Mouse (Mus musculus): ENCODE data around the gene Ptprk. TPM values are rescaled to one million over a fixed set of nuclear protein-coding genes. Genes with fewer than 3 reads are reported as not detected.
A peak's percentile ranks its signal among the peaks of the same experiment; 100 is the strongest.

Gene Ptprk
- polyA plus RNA-seq, 1 experiment from 2014 or later = 15.2 TPM

DNA sequence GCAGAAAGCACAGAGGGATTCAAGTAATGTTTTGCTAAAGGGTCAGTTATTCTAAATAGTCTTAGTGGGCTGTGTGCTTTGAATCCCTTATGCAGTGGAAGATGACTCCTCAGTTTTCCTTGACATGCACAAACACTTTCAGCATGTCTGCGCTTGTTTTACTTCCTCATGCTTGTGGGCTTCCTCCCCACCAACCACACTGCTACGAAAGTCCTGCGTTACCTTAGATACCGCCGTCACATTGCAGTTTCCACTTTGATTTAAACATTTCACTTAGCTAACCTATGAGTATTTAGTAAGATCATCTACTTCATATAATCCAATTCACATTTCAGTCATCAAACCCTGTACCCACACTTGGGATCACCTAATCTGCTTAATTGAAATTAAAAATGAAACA is 441.5 kb downstream of the Ptprk start:
- ATAC-seq (replicated peaks; ENCODE audit: low FRiP score) (no peak), DNase-seq (ENCODE audit: low spot score) (no peak)
- no peak overlapping the region for H3K4me2 ChIP-seq
- no peaks in the 10 kb centered on the region for H3K9me3 ChIP-seq (ENCODE audit: control insufficient read depth, low read length)
- 56% methylated on average over 5 of the region's 5 CpGs for WGBS
- peaks cover 7% of the 10 kb centered on the region; the same call in 1 of the 2 replicates for H3K4me1 ChIP-seq (replicated peaks; ENCODE audit: control insufficient read depth, insufficient read depth, low read length)
- no peak overlapping the region for H3K4me3 ChIP-seq (ENCODE audit: low read depth, low read length)
- H3K27ac ChIP-seq (ENCODE audit: low read depth, low read length) = no peak overlapping the region
- H3K9ac ChIP-seq (ENCODE audit: low read depth, low read length) = no peak overlapping the region
- H3K36me3 ChIP-seq (ENCODE audit: control insufficient read depth, insufficient read depth, low read length) = no peaks in the 10 kb centered on the region
- no peaks in the 10 kb centered on the region for H3K27me3 ChIP-seq (replicated peaks; ENCODE audit: control insufficient read depth, insufficient read depth, low read length)

DNA sequence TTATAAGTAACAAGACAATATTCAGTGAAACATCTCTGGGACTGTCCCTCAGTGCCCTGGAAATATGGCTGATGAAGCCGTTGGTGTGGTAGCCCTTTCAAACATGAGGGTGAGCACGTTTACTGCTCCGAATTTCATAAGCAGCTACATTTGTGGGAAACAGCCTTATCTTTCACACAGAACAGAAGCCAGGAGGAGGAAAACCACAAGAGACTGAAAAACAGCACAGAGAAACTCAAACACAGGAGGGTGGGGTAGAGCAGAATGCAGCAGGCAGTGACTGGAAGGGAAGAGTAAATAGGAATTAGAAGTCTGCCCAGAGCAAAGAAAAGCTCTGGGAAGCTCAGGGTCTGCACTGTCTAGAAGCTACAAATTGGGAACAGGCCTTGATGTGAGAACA is 443.7 kb downstream of the Ptprk start:
- H3K36me3 ChIP-seq (ENCODE audit: control insufficient read depth, insufficient read depth, low read length) = no peaks in the 10 kb centered on the region
- H3K4me3 ChIP-seq (ENCODE audit: low read depth, low read length) = no peak overlapping the region
- H3K27ac ChIP-seq (ENCODE audit: low read depth, low read length) = peak overlapping the region; percentile 41
- peaks cover 7% of the 10 kb centered on the region; the same call in 1 of the 2 replicates for H3K4me1 ChIP-seq (replicated peaks; ENCODE audit: control insufficient read depth, insufficient read depth, low read length)
- DNase-seq (ENCODE audit: low spot score) = no peak
- no peaks in the 10 kb centered on the region for H3K9me3 ChIP-seq (ENCODE audit: control insufficient read depth, low read length)
- H3K4me2 ChIP-seq = peak overlapping the region; percentile 10
- peak; percentile 82 for ATAC-seq (replicated peaks; ENCODE audit: low FRiP score)
- no peak overlapping the region for H3K9ac ChIP-seq (ENCODE audit: low read depth, low read length)
- H3K27me3 ChIP-seq (replicated peaks; ENCODE audit: control insufficient read depth, insufficient read depth, low read length) = no peaks in the 10 kb centered on the region
- WGBS = 35% methylated on average over 3 of the region's 3 CpGs

DNA sequence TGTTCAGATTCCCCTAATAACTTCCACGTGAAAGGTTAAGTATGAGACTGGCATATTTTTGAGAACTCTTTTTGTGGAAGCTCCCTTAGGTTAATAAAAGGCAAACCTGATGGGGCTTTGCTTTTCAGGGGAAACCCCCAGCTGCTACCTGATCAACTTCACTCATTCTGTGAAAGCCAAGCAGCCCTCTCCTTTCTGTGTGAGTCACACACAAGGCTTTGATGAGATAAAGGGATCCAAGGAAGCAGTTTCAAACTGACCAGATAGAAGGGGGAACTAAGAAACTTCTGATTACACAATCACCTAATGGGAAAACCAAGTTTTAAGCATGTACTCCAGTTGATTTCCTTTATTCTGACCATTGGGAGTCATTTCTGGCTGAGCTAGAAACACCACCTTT is 445.2 kb downstream of the Ptprk start:
- H3K27me3 ChIP-seq (replicated peaks; ENCODE audit: control insufficient read depth, insufficient read depth, low read length) = no peaks in the 10 kb centered on the region
- no peak overlapping the region for H3K27ac ChIP-seq (ENCODE audit: low read depth, low read length)
- H3K4me3 ChIP-seq (ENCODE audit: low read depth, low read length) = no peak overlapping the region
- H3K9me3 ChIP-seq (ENCODE audit: control insufficient read depth, low read length) = no peaks in the 10 kb centered on the region
- H3K9ac ChIP-seq (ENCODE audit: low read depth, low read length) = no peak overlapping the region
- WGBS = 66% methylated on average over 1 of the region's 1 CpGs
- H3K36me3 ChIP-seq (ENCODE audit: control insufficient read depth, insufficient read depth, low read length) = no peaks in the 10 kb centered on the region
- no peak overlapping the region for H3K4me2 ChIP-seq
- ATAC-seq (replicated peaks; ENCODE audit: low FRiP score) = no peak
- no peak for DNase-seq (ENCODE audit: low spot score)
- peaks cover 7% of the 10 kb centered on the region; the same call in 1 of the 2 replicates for H3K4me1 ChIP-seq (replicated peaks; ENCODE audit: control insufficient read depth, insufficient read depth, low read length)

DNA sequence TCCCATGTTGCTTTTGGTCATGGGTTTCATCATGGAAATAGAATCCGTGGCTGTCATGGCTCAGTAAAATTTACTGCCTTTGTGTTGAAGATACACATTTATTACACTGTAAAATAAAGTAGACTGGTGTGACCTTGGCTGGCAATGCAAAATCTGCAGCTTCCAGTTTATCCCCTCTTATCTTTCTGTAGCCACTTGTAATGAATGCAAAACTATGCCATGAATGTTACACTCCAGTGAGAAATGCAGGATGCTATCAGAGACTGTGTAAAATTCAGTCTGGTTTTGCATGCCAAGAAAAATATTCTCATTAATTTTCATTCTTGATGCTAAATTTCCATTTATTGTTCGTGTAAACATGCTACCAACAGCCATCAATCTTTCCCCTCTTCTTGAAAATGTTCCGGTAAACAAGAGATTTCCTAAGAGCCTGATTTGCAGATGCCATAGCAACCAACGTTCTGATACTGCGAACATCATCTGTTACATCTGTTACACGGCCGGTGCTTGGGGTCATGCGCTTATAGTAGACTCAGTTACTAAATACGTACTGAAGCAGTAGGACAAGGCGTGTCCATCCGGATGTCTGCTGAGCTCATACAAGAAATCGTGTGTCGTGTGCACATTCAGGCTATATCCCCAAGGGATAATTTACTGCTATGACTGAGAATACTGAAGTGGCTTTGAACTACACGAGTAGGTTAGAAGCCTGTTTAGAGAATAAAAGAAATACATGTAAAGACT is 449.5 kb downstream of the Ptprk start:
- no peaks in the 10 kb centered on the region for H3K4me1 ChIP-seq (replicated peaks; ENCODE audit: control insufficient read depth, insufficient read depth, low read length)
- H3K36me3 ChIP-seq (ENCODE audit: control insufficient read depth, insufficient read depth, low read length) = no peaks in the 10 kb centered on the region
- H3K4me2 ChIP-seq = no peak overlapping the region
- 75% methylated on average over 14 of the region's 14 CpGs for WGBS
- H3K9ac ChIP-seq (ENCODE audit: low read depth, low read length) = no peak overlapping the region
- no peaks in the 10 kb centered on the region for H3K27me3 ChIP-seq (replicated peaks; ENCODE audit: control insufficient read depth, insufficient read depth, low read length)
- no peak overlapping the region for H3K4me3 ChIP-seq (ENCODE audit: low read depth, low read length)
- no peaks in the 10 kb centered on the region for H3K9me3 ChIP-seq (ENCODE audit: control insufficient read depth, low read length)
- no peak overlapping the region for H3K27ac ChIP-seq (ENCODE audit: low read depth, low read length)
- DNase-seq (ENCODE audit: low spot score) (no peak), ATAC-seq (replicated peaks; ENCODE audit: low FRiP score) (no peak)

DNA sequence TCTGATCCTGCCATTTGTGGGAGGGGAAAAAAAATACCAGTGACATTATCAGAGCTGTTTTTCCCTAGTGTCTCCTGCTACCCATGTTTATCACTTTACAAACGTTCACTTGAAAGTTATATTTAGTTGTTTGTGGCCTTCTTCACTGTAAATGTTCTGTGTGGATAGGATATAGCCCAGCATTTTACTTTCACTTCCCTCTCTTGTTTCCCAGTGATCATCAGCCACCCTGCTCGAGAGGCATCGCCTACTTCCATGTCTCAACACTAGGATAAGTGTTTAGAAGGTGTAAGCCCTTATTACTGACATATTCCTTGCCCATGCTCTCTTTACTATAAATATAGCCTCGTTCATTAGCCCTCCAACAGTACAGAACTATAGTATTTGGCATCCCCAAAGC is 466.0 kb downstream of the Ptprk start:
- no peak overlapping the region for H3K4me2 ChIP-seq
- H3K4me3 ChIP-seq (ENCODE audit: low read depth, low read length) = no peak overlapping the region
- H3K9ac ChIP-seq (ENCODE audit: low read depth, low read length) = no peak overlapping the region
- no peaks in the 10 kb centered on the region for H3K36me3 ChIP-seq (ENCODE audit: control insufficient read depth, insufficient read depth, low read length)
- ATAC-seq (replicated peaks; ENCODE audit: low FRiP score) (no peak), DNase-seq (ENCODE audit: low spot score) (no peak)
- WGBS = 54% methylated on average over 4 of the region's 4 CpGs
- H3K9me3 ChIP-seq (ENCODE audit: control insufficient read depth, low read length) = no peaks in the 10 kb centered on the region
- H3K27ac ChIP-seq (ENCODE audit: low read depth, low read length) = no peak overlapping the region
- no peaks in the 10 kb centered on the region for H3K27me3 ChIP-seq (replicated peaks; ENCODE audit: control insufficient read depth, insufficient read depth, low read length)
- H3K4me1 ChIP-seq (replicated peaks; ENCODE audit: control insufficient read depth, insufficient read depth, low read length) = no peaks in the 10 kb centered on the region

DNA sequence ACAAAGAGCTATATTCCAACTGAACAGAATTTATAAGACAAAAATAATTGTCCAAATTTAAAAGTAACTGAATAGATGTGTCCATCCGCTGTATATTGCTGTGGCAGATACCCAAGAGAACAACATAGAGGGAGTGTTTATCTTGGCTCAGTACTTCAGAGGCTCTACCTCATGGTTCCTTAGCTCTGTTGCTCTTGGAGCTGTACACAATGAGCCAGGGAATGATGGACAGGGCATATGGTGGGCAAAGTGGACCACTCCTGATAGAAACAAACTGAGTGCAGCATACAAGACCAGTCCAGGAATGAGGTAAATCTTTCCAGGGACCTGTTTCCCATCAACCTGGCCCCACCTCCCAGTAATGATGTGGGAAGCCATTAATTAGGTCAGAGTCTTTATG is 468.1 kb downstream of the Ptprk start:
- Histone ChIP-seq H3K9me3 (ENCODE audit: control insufficient read depth, low read length) (no peaks in the 10 kb centered on the region), H3K9ac (ENCODE audit: low read depth, low read length) (no peak overlapping the region), H3K27ac (ENCODE audit: low read depth, low read length) (no peak overlapping the region), H3K4me3 (ENCODE audit: low read depth, low read length) (no peak overlapping the region), H3K27me3 (replicated peaks; ENCODE audit: control insufficient read depth, insufficient read depth, low read length) (no peaks in the 10 kb centered on the region), H3K4me2 (no peak overlapping the region), H3K36me3 (ENCODE audit: control insufficient read depth, insufficient read depth, low read length) (no peaks in the 10 kb centered on the region), H3K4me1 (replicated peaks; ENCODE audit: control insufficient read depth, insufficient read depth, low read length) (no peaks in the 10 kb centered on the region)
- DNase-seq (ENCODE audit: low spot score) (no peak), ATAC-seq (replicated peaks; ENCODE audit: low FRiP score) (no peak)
- WGBS = 90% methylated on average over 1 of the region's 1 CpGs

DNA sequence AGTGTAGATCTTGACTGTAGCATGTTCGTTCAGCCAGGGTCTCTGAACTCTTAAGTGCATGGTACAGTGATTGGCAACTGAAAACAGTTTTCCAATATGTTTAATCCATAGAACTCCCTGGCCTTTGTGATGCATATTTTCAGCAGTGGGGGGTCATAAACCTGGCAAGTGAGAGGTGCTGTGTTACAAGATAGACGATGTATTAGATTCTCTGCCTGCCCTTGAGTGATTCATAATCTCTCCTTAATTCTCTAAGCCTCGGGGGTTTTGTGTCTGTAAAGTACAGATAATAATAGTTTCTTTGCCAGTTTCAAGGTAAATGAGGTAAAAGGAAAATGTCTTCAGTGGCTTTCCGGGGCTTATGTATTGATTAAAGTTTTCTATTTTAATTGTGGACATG is 475.9 kb downstream of the Ptprk start:
- ATAC-seq (replicated peaks; ENCODE audit: low FRiP score) = no peak
- H3K4me2 ChIP-seq = no peak overlapping the region
- H3K9ac ChIP-seq (ENCODE audit: low read depth, low read length) = no peak overlapping the region
- no peaks in the 10 kb centered on the region for H3K36me3 ChIP-seq (ENCODE audit: control insufficient read depth, insufficient read depth, low read length)
- H3K4me1 ChIP-seq (replicated peaks; ENCODE audit: control insufficient read depth, insufficient read depth, low read length) = no peaks in the 10 kb centered on the region
- no peaks in the 10 kb centered on the region for H3K27me3 ChIP-seq (replicated peaks; ENCODE audit: control insufficient read depth, insufficient read depth, low read length)
- no peaks in the 10 kb centered on the region for H3K9me3 ChIP-seq (ENCODE audit: control insufficient read depth, low read length)
- WGBS = 49% methylated on average over 4 of the region's 4 CpGs
- H3K27ac ChIP-seq (ENCODE audit: low read depth, low read length) = no peak overlapping the region
- H3K4me3 ChIP-seq (ENCODE audit: low read depth, low read length) = no peak overlapping the region
- DNase-seq (ENCODE audit: low spot score) = no peak

DNA sequence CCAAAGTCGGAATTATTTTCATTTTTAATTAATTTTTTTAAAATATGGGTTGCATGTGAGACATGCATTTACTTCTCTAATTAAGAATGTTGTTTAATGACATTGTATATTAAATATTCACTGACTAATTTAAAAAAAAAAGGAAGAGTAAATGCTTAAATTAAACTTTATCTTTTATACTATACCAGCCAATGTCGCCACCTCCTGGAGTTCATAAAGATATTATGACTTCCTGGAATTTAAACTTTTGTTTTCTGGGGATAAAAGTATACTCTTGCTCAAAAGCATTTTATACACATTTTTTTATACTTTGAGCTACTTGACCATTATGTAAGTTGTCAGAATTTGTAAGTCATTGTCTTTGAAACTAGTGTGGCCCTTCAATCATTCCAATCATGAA is 477.4 kb downstream of the Ptprk start:
- no peaks in the 10 kb centered on the region for H3K9me3 ChIP-seq (ENCODE audit: control insufficient read depth, low read length)
- ATAC-seq (replicated peaks; ENCODE audit: low FRiP score) (no peak), DNase-seq (ENCODE audit: low spot score) (no peak)
- no peaks in the 10 kb centered on the region for H3K4me1 ChIP-seq (replicated peaks; ENCODE audit: control insufficient read depth, insufficient read depth, low read length)
- no peak overlapping the region for H3K4me3 ChIP-seq (ENCODE audit: low read depth, low read length)
- whole genome bisulfite sequencing = 88% methylated on average over 2 of the region's 2 CpGs
- H3K36me3 ChIP-seq (ENCODE audit: control insufficient read depth, insufficient read depth, low read length) = no peaks in the 10 kb centered on the region
- H3K4me2 ChIP-seq = no peak overlapping the region
- no peak overlapping the region for H3K27ac ChIP-seq (ENCODE audit: low read depth, low read length)
- H3K27me3 ChIP-seq (replicated peaks; ENCODE audit: control insufficient read depth, insufficient read depth, low read length) = no peaks in the 10 kb centered on the region
- no peak overlapping the region for H3K9ac ChIP-seq (ENCODE audit: low read depth, low read length)

DNA sequence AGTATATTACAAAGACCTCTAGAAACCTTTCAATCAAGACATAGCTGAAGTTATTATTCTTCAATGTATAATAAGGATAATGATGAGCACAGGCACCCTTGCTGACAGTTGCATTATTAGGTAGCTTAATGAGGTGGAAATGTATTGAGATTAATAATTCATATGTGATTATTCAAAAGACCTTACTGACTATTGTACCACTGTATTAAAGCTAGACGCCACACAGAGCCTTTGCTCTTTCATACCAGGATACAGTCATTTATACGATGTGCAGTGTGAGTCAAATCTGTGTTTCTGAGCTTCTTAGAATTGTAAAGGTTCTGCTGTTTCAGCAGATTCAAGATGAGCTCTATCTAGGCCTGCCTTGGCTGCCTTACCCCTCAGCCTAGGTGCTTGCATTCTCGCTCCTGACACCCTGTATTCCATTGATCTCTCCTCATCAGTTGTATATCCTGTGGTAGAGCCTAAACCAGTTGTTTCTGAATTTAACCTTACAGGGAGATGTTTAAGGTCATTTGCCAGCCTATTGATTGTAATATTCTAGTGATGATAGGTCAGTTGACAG is 489.6 kb downstream of the Ptprk start:
- H3K4me1 ChIP-seq (replicated peaks; ENCODE audit: control insufficient read depth, insufficient read depth, low read length) = peaks cover 16% of the 10 kb centered on the region
- 88% methylated on average over 3 of the region's 3 CpGs for WGBS
- ATAC-seq (replicated peaks; ENCODE audit: low FRiP score) (no peak), DNase-seq (ENCODE audit: low spot score) (no peak)
- no peak overlapping the region for H3K9ac ChIP-seq (ENCODE audit: low read depth, low read length)
- H3K4me2 ChIP-seq = no peak overlapping the region
- no peaks in the 10 kb centered on the region for H3K27me3 ChIP-seq (replicated peaks; ENCODE audit: control insufficient read depth, insufficient read depth, low read length)
- H3K27ac ChIP-seq (ENCODE audit: low read depth, low read length) = no peak overlapping the region
- H3K4me3 ChIP-seq (ENCODE audit: low read depth, low read length) = no peak overlapping the region
- H3K36me3 ChIP-seq (ENCODE audit: control insufficient read depth, insufficient read depth, low read length) = no peaks in the 10 kb centered on the region
- H3K9me3 ChIP-seq (ENCODE audit: control insufficient read depth, low read length) = no peaks in the 10 kb centered on the region

Data from liver, embryonic 11.5 days (tissue).